Mouse (Mus musculus) skeletal muscle tissue, postnatal 0 days (tissue): ENCODE data around the gene Zbtb7b. TPM values are rescaled to one million over a fixed set of nuclear protein-coding genes. Genes with fewer than 3 reads are reported as not detected.

ENCODE experiments used
- polyA plus RNA-seq: library from polyadenylated mRNA; unstranded; fragments of >200 nt; fragmentation: Nextera tagmentation; extraction: Ambion mirVana; gene quantifications from 2 replicates; pipeline ENCODE4 v1.2.1, GENCODE M21; 2015

The Zbtb7b gene
- 2.1 and 3.7 TPM in 2 replicates for polyA plus RNA-seq

DNA sequence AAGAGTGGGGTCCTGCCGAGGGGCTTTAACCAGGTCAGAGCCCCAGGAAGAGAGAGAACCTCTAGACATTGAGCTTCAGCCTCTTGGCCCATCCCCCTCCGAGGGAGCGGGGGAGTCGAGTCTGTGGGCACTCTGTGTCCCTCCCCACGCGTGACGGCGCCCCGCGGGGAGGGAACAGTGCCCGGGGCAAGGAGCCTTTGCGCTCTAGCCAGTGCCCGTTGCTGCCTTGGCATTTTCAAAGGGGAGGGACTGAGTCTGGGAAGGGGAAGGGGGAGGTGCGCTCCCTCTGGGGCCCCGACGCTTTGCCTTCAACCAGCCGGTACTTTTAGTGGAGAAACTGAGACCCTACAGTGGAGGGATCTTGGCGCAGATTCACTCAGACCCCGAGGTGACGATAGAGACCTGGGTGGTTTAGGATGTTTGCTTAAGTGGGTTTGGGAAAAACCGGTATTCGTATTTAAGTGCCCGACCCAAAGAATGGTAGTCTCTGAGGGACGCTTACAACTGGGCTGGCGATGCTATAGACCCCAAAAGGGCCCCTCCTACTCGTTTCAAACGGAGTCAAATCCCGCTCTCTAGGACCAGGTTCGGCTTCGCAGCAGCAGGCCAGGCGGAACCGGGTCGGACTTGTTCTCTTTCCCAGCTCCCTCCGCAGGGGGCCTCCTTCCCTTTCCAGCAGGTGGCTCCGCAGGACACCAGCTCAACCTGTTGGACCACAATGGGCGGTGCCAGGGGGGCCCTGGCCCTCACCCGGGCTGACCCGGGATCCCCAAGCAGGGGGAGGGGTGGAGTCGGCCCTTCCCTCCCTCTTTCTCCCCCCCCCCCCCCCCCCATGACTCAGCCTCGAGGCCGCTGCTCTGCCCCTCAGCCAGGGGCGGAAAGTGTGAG lies at the start of gene Zbtb7b:
Gene Zbtb7b, minus strand, starts transcription at position 771 of the 888 bp plus-strand sequence.

DNA sequence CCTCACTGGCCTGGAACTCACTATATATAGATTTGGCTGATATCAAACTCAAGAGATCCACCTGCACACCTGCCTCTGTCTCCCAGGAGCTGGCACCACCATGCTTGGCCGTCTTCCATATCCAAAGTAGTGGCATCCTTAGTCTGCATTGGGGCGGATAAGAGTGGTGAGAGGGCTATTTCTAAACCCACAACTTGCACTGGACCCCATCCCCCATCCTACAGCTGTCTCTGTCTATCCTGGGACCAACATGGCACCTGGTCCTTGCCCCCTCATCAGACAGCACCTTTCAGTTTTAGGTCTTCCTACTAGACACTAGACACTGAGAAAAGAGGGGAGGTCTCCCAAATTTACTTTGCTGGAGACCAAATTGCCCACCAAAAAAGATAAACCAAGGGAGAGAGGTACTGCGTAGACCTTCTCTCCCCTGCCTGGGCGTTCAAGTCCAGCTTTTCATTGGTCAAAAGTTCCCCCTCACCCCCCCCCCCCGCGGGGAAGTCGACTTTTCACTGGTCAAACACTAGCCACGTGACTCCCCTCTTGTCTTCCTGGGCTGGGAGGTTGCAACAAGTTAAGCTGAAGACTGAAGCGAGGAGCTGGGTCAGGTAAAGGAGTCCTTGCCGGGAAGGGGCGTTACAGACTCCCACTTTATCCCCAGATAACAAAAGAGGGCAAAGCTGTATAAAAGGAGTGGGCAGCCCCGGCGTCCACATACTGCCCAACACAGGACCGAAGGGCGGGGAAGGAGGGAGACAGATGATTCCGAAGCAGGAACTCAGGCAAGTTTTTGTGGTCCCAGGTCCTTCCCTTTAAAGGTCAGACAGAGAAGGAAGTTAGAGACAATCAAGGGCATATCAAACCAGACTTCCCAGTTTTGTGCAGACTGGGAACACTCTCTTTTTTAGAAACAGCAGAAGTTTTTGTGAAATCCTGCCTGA lies 41.9 kb upstream of the Zbtb7b start, which contains the start of gene Pbxip1:
Gene Pbxip1, plus strand, starts transcription at position 531 of the 938 bp plus-strand sequence.

DNA sequence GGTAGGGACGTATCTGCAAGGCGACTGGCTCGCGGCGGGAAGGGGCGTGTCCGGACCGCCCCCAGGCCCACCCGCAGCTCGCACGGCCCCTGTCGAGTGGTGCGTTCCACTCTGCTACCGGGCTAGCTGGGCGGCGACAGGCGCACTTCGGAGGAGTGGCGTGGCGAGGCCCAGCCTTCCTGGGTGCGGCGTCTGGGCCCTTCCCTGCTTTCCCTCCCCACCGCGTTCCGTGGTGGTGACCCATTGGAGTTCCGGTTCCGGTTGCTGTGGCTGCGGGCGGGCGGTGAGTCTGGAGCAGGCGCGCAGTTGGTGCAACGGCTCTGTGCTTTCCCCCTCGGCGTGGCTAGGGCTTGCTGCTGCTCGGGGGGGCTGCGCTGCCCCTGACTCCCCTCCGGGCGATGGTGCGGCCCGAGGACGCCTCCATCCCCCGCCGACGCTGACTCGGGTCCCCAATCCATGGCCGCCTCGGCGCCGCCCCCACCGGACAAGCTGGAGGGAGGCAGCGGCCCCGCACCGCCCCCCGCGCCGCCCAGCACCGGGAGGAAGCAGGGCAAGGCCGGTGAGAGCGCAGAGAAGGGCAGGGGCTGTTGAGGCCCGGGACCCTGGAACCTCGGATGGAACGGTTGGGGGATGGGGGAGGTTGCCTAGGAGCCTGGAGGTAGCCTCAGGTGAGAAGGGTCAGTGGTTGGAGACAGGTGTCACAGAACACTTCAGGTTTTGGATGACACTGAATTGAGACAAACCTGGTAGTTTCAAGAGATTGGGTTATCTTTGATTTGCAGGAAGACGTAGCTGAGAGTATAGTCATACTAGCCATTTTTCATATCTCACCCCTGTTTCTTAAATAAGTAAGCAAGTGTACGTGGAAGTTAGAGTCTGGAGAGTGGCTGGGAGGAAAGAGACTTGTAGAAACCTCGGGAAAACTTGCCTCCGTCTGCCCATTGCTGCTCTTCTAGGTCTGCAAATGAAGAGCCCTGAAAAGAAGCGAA lies 35.9 kb upstream of the Zbtb7b start, which contains the start of gene Pygo2:
Gene Pygo2, plus strand, starts transcription at position 44 of the 989 bp plus-strand sequence.

DNA sequence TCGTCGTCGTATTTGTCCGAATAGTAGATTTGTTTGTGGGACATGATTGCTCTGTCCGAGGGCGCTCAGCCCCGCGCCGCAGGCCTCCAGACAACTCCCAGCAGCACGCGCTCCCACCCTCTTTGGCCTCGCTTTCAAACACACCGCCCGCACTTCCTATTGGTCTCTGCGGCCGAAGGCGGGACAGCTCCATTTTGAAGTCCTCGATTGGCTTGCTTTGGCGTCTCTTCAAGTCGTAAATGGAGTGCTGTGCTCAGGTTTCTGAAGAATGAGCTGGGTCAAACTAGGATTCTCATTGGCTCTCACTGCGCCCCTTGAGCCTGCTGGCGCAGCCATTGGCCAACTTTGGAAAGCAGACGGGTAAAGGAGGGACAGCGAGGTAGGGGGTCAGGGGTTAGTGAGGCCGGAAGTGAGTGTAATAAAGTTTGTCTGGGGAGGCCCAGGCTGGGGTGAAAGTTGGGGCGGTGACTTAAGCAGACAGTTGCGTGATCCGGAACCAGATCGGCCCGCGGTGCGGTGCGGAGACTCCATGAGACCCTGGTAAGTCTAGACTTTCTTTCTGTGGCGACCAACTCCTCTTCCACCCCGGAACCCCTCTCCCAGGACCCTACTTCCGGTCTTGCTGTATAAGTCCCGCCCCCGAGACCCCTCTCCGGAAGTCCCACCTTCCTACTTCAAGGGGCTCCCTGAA lies 23.7 kb upstream of the Zbtb7b start, which contains the start of the genes Cks1b and Shc1:
Gene Cks1b, minus strand, starts transcription at position 214 of the 691 bp plus-strand sequence.
Gene Shc1, plus strand, starts transcription at position 274 of the 691 bp plus-strand sequence.

DNA sequence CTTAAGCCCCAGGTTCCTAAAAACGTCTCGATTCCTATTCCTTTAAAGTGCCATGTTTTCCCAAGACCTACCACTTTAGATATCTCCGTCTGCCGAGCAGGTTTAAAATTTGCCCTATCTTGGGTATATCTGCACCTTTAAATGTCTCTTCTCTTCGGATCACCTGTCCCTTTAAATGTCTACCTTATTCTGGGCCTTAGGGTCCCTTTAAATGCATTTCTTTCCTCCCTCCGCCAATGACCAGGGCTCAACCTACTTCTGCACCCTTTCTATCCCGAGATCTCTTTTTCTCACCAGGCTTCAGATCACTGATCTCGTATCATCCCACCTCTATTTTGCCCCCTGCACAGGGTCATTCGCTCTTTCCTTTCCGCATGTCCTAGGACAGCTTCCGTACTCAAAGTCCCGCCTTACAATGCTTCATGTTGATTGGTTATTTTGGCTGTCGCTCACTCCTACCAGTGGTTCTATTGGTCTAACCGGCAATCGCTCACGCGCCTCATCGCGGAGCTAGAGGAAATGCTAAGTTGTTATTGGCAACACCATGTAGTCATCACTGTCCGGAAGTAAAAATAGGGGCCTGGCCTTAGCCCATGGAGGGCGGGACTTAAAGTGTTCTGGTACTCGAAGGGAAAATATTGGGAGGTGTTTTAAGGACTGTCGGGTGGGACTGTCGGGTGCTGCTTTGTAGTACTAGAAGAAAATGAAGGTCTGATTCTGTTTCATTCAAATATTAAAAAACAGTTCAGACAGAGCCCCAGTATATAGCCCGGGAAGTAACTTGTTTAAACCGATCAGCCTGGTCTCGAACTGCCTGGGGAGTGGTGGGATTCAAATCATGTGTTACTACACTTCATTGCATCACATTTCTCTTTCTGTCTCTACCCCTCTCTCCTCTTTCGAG lies 17.2 kb upstream of the Zbtb7b start, which contains the start of gene Flad1:
Gene Flad1, minus strand, starts transcription at position 381 of the 904 bp plus-strand sequence.

DNA sequence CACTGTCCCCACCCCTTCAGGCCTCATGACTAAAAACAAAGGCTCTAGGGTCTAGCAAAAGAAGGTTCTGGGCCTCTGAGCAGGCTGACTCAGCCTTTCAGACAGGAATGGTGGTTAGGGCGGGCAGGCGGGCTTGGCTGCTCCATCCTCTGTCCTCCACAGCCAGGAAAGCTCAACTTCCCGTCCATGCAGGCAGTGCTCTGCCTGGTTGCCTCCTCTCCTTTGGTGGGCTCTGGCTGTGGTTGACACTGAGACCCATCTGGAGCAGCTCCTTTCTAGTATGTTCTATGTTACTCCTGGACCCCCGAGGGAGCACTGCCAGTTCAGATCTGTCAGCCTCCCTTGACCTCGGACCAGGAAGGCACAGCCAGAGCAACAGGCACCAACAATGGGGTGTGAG lies 8.1 kb upstream of the Zbtb7b start, which contains the start of gene Lenep:
Gene Lenep, minus strand, starts transcription at position 101 of the 400 bp plus-strand sequence.

DNA sequence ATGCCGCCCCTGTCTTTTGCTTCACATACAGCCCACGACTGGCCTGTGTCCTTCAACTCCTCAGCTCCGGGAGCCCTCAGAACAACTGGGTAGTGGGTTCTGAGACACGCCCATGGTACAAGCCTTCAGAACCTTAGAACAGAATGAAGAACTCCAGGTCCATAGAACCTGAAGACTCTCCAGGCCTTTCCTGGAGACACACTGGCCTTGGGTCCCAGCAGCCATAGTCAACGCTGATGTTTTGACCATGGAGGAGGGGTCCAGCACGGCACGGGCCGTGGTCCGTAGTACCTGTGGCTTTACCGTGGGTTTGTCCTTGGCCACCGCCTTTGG lies 29.5 kb downstream of the Zbtb7b start, which contains the start of gene Dcst1:
Gene Dcst1, minus strand, starts transcription at position 101 of the 333 bp plus-strand sequence.

DNA sequence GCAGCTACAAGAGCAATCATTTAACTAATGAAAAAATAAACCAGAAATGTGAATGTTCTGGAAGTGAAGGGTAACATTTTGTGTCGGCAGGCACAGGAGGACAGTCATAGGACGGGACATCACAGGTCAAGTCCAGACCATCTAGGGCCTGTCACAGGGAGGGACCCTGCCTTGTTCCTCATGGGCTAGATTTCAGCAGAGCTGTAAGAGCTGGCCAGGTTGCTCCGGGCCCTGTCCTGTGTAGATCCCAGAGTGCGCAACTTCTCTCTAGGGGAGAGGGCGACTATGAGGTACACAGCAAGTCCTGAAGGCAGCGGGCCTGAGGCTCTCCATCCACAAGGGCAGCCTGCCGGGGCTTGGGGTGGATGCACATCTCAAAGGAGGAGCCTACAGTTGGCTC lies 32.9 kb downstream of the Zbtb7b start, which contains the start of gene Dcst2:
Gene Dcst2, plus strand, starts transcription at position 301 of the 400 bp plus-strand sequence.

DNA sequence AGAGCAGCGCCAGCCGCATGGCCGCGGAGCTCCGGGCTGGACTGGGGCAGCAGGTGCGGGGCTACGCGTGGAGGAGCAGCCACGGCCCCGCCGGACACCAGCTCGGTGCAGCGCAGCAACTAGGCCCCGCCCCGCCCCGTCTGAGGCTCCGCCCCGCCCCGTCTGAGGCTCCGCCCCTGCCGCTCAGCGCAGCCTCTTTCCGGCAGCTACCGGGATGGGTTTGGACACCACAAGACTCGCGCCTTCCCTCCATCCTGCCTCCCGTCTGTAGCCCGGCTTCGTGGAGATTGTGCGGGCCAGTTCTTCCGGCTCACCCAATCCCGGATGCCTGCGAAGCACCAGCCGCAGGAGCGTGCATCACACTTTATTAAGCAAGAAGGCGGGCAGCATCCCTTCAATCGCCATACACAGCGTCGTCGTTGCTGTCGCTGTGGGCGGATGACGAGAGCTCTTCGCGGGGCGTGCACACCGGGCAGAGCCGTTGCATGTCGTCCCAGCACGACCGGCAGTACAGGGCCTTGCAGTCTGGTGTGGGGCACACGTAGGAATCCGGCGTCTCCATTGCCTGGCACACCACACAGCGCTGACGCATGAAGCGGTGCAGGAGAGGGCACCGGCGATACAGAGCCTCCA lies 44.6 kb downstream of the Zbtb7b start, which contains the start of gene Adam15:
Gene Adam15, minus strand, starts transcription at position 128 of the 633 bp plus-strand sequence.

DNA sequence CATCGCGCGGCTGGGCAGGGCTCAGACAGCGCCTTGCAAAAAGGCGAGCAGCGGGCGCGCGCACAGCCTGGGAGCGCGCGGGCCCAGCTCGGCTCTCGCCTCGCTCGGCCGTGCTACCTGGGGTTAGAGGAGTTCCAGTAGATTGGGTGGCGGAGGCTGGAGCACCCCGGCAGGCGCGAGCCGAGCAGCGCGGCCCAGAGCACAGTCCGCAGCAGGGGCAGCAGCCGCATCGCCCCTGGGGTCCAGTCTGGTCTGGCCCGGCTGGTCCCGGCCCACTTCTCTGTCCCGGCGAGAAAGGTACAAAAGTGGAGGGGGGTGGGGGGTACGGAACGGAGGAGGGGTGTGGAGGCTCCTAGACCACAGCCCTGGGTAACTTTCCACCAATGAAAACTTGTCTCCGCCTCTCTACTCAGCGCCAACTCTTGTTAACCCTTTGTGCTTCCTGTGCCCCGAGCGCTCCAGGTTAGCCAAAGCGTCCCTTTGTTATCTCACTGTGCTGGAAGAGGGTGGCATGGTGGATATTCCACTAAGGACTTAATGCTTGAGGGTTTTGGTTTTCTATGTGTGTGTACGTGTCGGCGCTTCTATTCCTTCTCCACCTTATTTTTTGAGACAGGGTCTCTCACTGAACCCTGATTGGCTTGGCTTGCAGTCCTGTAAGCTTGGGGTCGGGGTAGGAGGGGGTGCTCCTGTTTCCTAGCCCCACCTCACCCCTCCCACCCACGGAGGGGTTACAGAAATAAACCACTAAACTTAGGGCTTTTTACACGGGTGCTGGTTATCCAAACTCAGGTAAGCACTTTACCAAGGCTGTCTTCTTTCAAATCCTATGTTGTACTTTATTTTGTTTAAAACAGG lies 56.6 kb downstream of the Zbtb7b start, which contains the start of gene Efna4:
Gene Efna4, minus strand, starts transcription at position 308 of the 858 bp plus-strand sequence.

Other genes with a start within 250 kb of the Zbtb7b start
- 0.33 and 0.55 TPM in 2 replicates for gene Hcn3, start 234.6 kb downstream of the Zbtb7b start, polyA plus RNA-seq
- 9.4 and 10.4 TPM in 2 replicates for gene Clk2, start 230.0 kb downstream of the Zbtb7b start, polyA plus RNA-seq
- 50.6 and 61.2 TPM in 2 replicates for gene Scamp3, start 217.3 kb downstream of the Zbtb7b start, polyA plus RNA-seq
- gene Fam189b, start 211.6 kb downstream of the Zbtb7b start, polyA plus RNA-seq = 11.7 and 11.8 TPM in 2 replicates
- gene Gba, start 191.8 kb downstream of the Zbtb7b start, polyA plus RNA-seq = 25.1 and 27.4 TPM in 2 replicates
- 61.7 and 72.4 TPM in 2 replicates for gene Thbs3, start 179.6 kb downstream of the Zbtb7b start, polyA plus RNA-seq
- gene Mtx1, start 167.7 kb downstream of the Zbtb7b start, polyA plus RNA-seq = 116 and 132 TPM in 2 replicates
- gene Muc1, start 165.7 kb downstream of the Zbtb7b start, polyA plus RNA-seq = 0.44 and 0.60 TPM in 2 replicates
- gene Krtcap2, start 148.8 kb downstream of the Zbtb7b start, polyA plus RNA-seq = 194 and 215 TPM in 2 replicates
- gene Trim46, start 148.5 kb downstream of the Zbtb7b start, polyA plus RNA-seq = 0.13 and 0.15 TPM in 2 replicates
- gene Dpm3, start 135.4 kb downstream of the Zbtb7b start, polyA plus RNA-seq = 89.6 and 97.0 TPM in 2 replicates
- gene Slc50a1, start 124.2 kb downstream of the Zbtb7b start, polyA plus RNA-seq = 53.2 and 56.2 TPM in 2 replicates
- 21.7 and 22.7 TPM in 2 replicates for gene Efna1, start 113.6 kb downstream of the Zbtb7b start, polyA plus RNA-seq
- 0.10 and 1.9 TPM in 2 replicates for gene Efna3, start 71.8 kb downstream of the Zbtb7b start, polyA plus RNA-seq
- gene Efna4, start 56.7 kb downstream of the Zbtb7b start, polyA plus RNA-seq = 2.1 and 2.3 TPM in 2 replicates
- gene Adam15, start 44.8 kb downstream of the Zbtb7b start, polyA plus RNA-seq = 37.4 and 49.7 TPM in 2 replicates
- 0.34 TPM in 1 of 2 replicates, not detected in the other for gene Dcst2, start 32.8 kb downstream of the Zbtb7b start, polyA plus RNA-seq
- gene Dcst1, start 29.5 kb downstream of the Zbtb7b start, polyA plus RNA-seq = 0.08 TPM in 1 of 2 replicates, not detected in the other
- not detected in 2 replicates for gene Lenep, start 8.0 kb upstream of the Zbtb7b start, polyA plus RNA-seq
- gene Flad1, start 17.1 kb upstream of the Zbtb7b start, polyA plus RNA-seq = 32.9 and 33.8 TPM in 2 replicates
- 101 and 113 TPM in 2 replicates for gene Cks1b, start 23.6 kb upstream of the Zbtb7b start, polyA plus RNA-seq
- 39.6 and 45.2 TPM in 2 replicates for gene Shc1, start 23.7 kb upstream of the Zbtb7b start, polyA plus RNA-seq
- gene Pygo2, start 35.4 kb upstream of the Zbtb7b start, polyA plus RNA-seq = 15.7 and 18.4 TPM in 2 replicates
- gene Pbxip1, start 41.9 kb upstream of the Zbtb7b start, polyA plus RNA-seq = 206 and 221 TPM in 2 replicates
- 26.7 and 33.5 TPM in 2 replicates for gene Pmvk, start 59.8 kb upstream of the Zbtb7b start, polyA plus RNA-seq
- gene Kcnn3, start 125.4 kb upstream of the Zbtb7b start, polyA plus RNA-seq = 4.5 TPM in 2 replicates